Mouse (Mus musculus) midbrain, embryonic 13.5 days (tissue): ENCODE results near the gene Crygs. TPM values are rescaled to one million over a fixed set of nuclear protein-coding genes. Genes with fewer than 3 reads are reported as not detected.

Source experiments
- ATAC-seq: fragments of 200-750 bp; cut with Nextera tagmentation; 2 replicates; pipeline ENCODE4 v1.8.0; 2017; ENCODE audit warnings: mild to moderate bottlenecking, moderate TSS enrichment, moderate library complexity
- H3K27ac ChIP-seq: fragments of 300-500 bp; sonication (generic); 2 replicates; pipeline ENCODE4 v1.5.1; 2015; ENCODE audit warnings: inconsistent platforms, mild to moderate bottlenecking, moderate library complexity
- H3K27me3 ChIP-seq: fragments of 300-500 bp; sonication (generic); 2 replicates; pipeline ENCODE4 v1.6.1; 2015; ENCODE audit warnings: mild to moderate bottlenecking, inconsistent platforms
- H3K36me3 ChIP-seq: fragments of 300-500 bp; sonication (generic); 2 replicates; pipeline ENCODE4 v1.6.1; 2015; ENCODE audit warnings: mild to moderate bottlenecking, inconsistent platforms
- H3K4me1 ChIP-seq: fragments of 300-500 bp; sonication (generic); replicated peaks from 2 replicates; pipeline ENCODE4 v1.6.1; 2015; ENCODE audit warnings: inconsistent platforms
- H3K4me2 ChIP-seq: fragments of 300-500 bp; sonication (generic); replicated peaks from 2 replicates; pipeline ENCODE4 v1.6.1; 2015; ENCODE audit warnings: moderate library complexity, mild to moderate bottlenecking, inconsistent platforms
- H3K4me3 ChIP-seq: fragments of 300-500 bp; sonication (generic); replicated peaks from 2 replicates; pipeline ENCODE4 v1.5.1; 2015; ENCODE audit warnings: mild to moderate bottlenecking, inconsistent platforms
- H3K9ac ChIP-seq: fragments of 300-500 bp; sonication (generic); replicated peaks from 2 replicates; pipeline ENCODE4 v1.6.1; 2015; ENCODE audit warnings: mild to moderate bottlenecking, inconsistent platforms
- H3K9me3 ChIP-seq: fragments of 300-500 bp; sonication (generic); 2 replicates; pipeline ENCODE4 v1.6.1; 2016; ENCODE audit warnings: mild to moderate bottlenecking, inconsistent platforms
- WGBS: fragments of 180-500 bp; shearing (Covaris S2); methylation state at CpG from one replicate; pipeline ENCODE4 v1.1.7; 2015; 5-methylcytosine and 5-hydroxymethylcytosine counted together
- polyA plus RNA-seq: library from polyadenylated mRNA; unstranded; fragments of >200 nt; fragmentation: Nextera tagmentation; extraction: Ambion mirVana; gene quantifications from 2 replicates; pipeline ENCODE4 v1.2.1, GENCODE M21; 2015

Crygs gene
- polyA plus RNA-seq, 1 experiment from 2014 or later, result not detected

DNA sequence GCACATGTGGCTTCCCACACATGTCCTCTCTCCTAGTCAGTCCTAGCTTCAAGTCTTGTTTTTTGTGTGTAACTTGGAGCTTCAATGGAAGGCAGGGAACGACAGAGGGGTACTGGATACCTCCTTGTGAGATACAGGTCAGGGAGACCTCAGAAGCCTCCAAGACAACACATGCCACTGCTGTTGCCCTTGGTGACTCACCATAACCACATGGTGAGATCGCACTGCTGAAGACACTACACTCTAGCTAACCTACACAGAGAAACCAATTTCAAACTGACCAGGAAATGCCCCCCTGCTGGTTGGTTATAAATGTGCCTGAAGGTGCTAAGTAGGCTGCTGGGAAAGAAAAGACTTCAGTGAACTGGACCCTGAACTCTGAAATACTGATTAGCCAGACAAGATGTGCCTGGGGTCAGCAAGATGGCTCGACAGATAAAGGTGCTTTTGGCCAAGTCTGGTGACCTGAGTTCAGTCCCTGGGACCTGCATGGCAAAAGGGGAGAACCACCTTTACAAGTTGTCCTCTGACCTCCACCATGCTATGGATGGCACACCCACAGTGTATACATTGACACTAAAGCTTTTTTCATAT is 21.7 kb upstream of the Crygs start:
- H3K4me1 ChIP-seq, result no peaks in the 10 kb centered on the region
- H3K4me3 ChIP-seq, result no peak overlapping the region
- no peak overlapping the region for H3K9ac ChIP-seq
- no peak overlapping the region for H3K27ac ChIP-seq
- H3K4me2 ChIP-seq, result no peak overlapping the region
- WGBS, result 82% methylated on average over 3 of the region's 3 CpGs
- no peak for ATAC-seq
- no peaks in the 10 kb centered on the region for H3K9me3 ChIP-seq
- H3K27me3 ChIP-seq, result no peaks in the 10 kb centered on the region
- peaks cover 26% of the 10 kb centered on the region for H3K36me3 ChIP-seq

DNA sequence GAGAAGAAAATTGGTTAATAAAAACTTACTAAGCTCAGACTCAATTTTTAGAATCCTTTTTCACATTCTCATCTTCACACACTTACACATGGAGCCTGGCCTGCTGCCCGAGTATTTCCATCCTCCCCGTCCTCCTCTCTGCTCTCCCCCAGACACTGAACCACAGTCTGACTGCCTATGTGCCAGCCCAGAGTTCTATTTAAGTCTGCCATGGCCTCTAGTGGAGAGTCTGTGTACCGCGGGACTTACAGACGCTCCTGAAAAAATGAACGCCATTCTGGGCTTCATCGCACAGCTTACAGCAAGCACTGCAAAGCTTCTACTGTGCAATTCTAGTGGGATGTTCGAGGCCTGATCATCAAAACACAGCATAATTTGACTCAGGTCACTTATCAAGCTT is 9.4 kb upstream of the Crygs start:
- no peak for ATAC-seq
- H3K4me3 ChIP-seq, result no peak overlapping the region
- peaks cover 24% of the 10 kb centered on the region for H3K36me3 ChIP-seq
- WGBS, result 58% methylated on average over 8 of the region's 8 CpGs
- no peak overlapping the region for H3K4me2 ChIP-seq
- no peaks in the 10 kb centered on the region for H3K9me3 ChIP-seq
- H3K27me3 ChIP-seq, result no peaks in the 10 kb centered on the region
- no peak overlapping the region for H3K27ac ChIP-seq
- H3K4me1 ChIP-seq, result no peaks in the 10 kb centered on the region
- no peak overlapping the region for H3K9ac ChIP-seq

DNA sequence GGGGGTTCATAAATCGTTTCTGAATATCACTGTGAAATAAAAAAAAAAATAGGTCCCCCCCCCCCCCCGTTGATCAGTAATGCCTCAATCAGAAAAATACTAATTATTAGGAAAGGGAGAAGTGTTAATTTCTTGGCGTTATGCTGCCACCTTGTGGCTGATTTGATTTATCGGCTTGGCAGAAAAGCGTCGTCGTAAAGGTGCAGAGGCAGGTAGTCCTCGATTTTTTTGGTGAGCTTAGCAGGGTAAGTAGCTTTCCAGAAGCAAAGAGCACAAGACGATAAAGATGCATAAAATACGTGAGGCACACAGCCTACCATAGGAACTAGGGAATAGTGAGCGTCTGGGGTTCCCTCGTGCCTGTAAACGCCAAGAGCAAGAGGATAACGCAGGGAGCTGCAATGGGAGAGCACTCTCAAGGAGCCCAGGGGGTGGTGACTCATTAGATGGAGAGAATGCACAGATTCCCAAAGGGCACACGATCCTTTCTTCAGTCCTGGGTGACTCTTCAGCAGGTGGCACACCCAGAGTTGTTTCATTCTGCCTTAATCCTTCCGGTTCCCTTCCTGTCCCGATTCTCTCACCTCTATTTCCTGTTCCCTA is 3.8 kb downstream of the Crygs start:
- Histone ChIP-seq H3K4me3 (0 out of 2 replicates have a peak overlapping the region, but pooled peaks have one; percentile 15), H3K36me3 (no peaks in the 10 kb centered on the region), H3K4me2 (peak overlapping the region; percentile 46), H3K27me3 (peaks cover 50% of the 10 kb centered on the region), H3K4me1 (0 out of 2 replicates have a peak, but pooled peaks cover 3% of the 10 kb centered on the region), H3K9ac (no peak overlapping the region), H3K27ac (no peak overlapping the region), H3K9me3 (no peaks in the 10 kb centered on the region)
- 0 out of 2 replicates have a peak, but pooled peaks have one; percentile 30 for ATAC-seq
- WGBS, result 15% methylated on average over 17 of the region's 17 CpGs

DNA sequence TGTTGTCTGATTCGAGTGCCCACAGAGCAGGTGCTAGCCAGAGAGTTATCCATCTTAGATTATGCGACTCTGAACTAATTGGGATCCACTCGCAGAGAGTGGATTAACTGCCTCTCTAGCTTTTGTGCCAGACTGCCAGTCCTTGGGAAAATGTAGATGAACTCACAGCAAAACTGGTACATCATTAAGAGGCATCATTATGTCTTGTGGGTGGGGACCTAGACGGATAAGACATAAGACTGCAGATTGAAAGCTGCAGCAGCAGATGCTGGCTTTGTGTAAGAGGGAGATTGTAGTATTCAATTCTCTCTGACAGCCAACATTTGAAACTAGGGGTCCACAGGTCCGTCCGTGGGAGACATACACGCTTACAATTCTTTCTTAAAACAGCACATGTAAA is 8.6 kb downstream of the Crygs start:
- Histone ChIP-seq H3K36me3 (no peaks in the 10 kb centered on the region), H3K4me3 (no peak overlapping the region), H3K4me1 (peaks cover 20% of the 10 kb centered on the region), H3K27me3 (peaks cover 82% of the 10 kb centered on the region), H3K9ac (no peak overlapping the region), H3K27ac (no peak overlapping the region), H3K4me2 (no peak overlapping the region), H3K9me3 (no peaks in the 10 kb centered on the region)
- WGBS, result 62% methylated on average over 7 of the region's 7 CpGs
- no peak for ATAC-seq

DNA sequence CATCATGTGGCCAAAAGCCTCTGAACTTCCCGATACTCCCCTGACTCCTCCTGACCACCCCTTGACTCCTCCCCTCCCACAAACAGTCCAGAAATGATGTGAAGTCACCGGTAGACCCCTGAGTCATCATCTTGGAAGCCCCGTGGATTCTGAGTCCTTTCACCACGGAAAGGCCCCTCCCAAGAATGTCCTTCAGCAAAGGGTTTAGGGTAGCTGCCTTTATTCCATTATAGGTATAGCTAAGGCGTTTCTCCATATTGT is 10.6 kb downstream of the Crygs start:
- Histone ChIP-seq H3K9ac (no peak overlapping the region), H3K4me1 (peaks cover 17% of the 10 kb centered on the region), H3K4me2 (no peak overlapping the region), H3K36me3 (no peaks in the 10 kb centered on the region), H3K9me3 (no peaks in the 10 kb centered on the region), H3K4me3 (no peak overlapping the region), H3K27me3 (peaks cover 93% of the 10 kb centered on the region), H3K27ac (no peak overlapping the region)
- 5% methylated on average over 5 of the region's 5 CpGs for WGBS
- ATAC-seq, result no peak

DNA sequence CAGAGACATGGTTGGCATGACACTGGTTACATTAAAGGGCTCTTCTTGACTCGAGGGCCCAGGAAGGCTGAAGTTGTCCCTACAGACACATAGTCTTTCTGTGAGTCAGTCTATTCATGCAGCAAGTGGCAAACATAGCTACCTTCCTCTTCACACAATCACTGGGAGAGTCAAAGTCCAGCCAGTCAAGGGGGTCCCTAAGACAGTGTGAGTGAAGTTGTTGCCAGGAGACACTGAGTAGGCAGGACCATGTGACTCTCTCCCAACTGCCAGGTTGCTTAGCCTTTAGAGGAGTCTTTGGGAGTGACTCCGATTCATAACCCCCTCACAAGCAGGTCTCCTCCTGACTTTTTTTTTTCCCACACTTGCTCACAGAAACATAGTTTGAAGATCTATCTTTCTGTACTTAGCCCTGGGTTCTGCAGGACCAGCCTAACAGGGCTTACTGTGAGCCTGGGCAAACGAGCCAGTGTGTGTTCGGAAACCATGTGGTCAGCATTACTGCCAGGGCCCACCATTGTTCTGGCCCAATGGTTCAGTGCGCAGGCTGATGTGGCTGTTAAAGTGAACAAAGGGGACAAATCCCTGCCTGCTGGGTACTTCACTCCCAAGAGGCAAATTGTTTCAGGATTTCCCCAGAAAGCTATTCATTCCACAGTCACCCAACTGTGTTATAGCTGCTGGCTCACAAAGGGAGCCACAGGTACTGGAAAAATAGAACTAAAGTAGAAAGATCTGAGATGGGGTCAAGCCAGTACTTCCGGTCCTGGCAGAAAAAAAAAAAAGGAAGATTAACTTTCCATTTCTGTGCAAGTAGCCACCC is 11.1 kb downstream of the Crygs start:
- Histone ChIP-seq H3K4me3 (no peak overlapping the region), H3K27me3 (peaks cover 94% of the 10 kb centered on the region), H3K36me3 (no peaks in the 10 kb centered on the region), H3K4me1 (peaks cover 17% of the 10 kb centered on the region), H3K4me2 (no peak overlapping the region), H3K27ac (no peak overlapping the region), H3K9me3 (no peaks in the 10 kb centered on the region), H3K9ac (no peak overlapping the region)
- WGBS, result 2% methylated on average over 6 of the region's 6 CpGs
- ATAC-seq, result peak; percentile 86

DNA sequence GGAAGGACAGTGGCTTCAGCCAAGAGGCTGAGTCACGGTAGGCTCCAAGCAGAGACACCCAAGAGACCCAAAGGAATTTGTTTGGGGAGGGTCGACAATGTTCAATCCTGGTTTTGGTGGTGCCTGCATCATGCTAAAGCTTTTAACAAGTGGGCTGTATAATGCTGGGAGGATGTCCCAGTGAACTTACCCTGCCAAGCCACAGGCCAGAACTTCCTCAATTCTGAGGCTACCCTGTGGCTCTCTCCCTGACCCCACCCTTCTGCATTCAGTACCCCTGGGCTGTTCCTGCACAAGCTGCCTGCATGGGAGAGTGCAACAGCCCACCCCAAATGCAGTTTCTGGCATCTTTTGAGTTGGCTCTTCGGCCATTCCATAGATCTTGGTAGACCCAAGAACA is 12.9 kb downstream of the Crygs start:
- Histone ChIP-seq H3K9ac (no peak overlapping the region), H3K27ac (no peak overlapping the region), H3K36me3 (no peaks in the 10 kb centered on the region), H3K9me3 (no peaks in the 10 kb centered on the region), H3K4me1 (peaks cover 17% of the 10 kb centered on the region), H3K4me3 (no peak overlapping the region), H3K4me2 (no peak overlapping the region), H3K27me3 (peaks cover 90% of the 10 kb centered on the region)
- no peak for ATAC-seq
- WGBS, result 78% methylated on average over 3 of the region's 3 CpGs

DNA sequence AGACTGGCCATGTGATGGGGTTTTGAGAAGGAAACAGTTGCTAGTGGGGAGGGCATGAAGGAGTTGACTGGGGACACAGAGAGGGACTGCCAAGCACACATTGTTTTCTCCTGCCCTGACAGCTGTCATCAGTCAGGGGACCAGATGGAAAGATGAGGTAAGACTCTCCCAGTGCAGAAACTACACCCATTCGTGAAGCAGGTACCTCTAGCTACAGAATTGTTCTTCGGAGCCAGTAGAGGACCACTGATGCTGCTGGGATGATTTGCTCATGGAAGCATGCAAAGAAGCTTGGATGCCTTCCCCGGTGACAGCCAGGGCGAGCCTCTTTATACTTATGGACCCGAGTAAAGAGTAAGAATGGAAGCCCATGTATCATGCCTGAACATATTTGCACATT is 13.9 kb downstream of the Crygs start:
- peaks cover 86% of the 10 kb centered on the region for H3K27me3 ChIP-seq
- H3K9me3 ChIP-seq, result no peaks in the 10 kb centered on the region
- no peaks in the 10 kb centered on the region for H3K36me3 ChIP-seq
- WGBS, result 83% methylated on average over 5 of the region's 5 CpGs
- no peak overlapping the region for H3K27ac ChIP-seq
- H3K4me2 ChIP-seq, result no peak overlapping the region
- H3K9ac ChIP-seq, result no peak overlapping the region
- peaks cover 17% of the 10 kb centered on the region for H3K4me1 ChIP-seq
- ATAC-seq, result no peak
- H3K4me3 ChIP-seq, result no peak overlapping the region

DNA sequence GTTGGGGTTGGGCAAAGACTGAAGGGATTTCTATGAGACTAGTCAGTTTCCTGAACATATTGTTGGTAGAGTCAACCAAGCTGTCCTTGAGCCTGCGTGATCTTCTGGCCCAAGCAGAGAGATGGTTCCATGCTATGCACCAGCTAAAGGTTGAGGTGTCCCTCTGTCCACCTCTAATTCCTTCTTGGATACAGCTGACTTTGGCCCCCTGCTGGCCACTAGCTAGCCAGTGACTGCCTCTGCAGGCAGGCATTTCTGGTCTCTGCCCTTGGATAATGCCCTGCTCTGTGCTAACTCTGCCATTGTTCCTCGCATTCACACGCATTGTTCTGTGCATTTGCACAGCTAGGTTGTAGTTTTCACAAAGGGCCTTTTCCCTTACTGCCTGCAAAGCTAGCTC is 15.9 kb downstream of the Crygs start:
- no peaks in the 10 kb centered on the region for H3K36me3 ChIP-seq
- H3K4me3 ChIP-seq, result no peak overlapping the region
- H3K27ac ChIP-seq, result no peak overlapping the region
- 49% methylated on average over 3 of the region's 3 CpGs for WGBS
- H3K9me3 ChIP-seq, result no peaks in the 10 kb centered on the region
- no peak overlapping the region for H3K9ac ChIP-seq
- H3K27me3 ChIP-seq, result peaks cover 76% of the 10 kb centered on the region
- H3K4me2 ChIP-seq, result no peak overlapping the region
- no peak for ATAC-seq
- H3K4me1 ChIP-seq, result peaks cover 13% of the 10 kb centered on the region

DNA sequence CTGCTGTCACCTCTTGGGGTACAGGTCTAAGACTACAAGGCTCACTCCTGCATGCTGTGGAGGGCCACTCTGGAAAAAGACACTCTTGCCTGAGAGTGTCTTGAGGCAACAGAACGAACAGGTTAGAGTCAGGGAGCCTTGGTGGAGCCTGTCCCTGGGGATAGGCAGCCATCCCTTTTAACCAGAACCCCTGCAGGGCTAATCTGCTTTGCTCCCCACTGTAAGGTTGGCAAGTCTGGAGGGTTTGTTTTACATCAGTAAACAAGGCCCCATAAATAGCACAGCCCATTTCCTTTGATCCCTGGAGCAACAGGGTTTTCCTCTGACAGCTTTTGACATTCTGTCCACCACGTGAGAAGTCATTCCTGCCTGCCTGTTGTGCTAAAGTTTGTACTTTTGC is 20.1 kb downstream of the Crygs start:
- Histone ChIP-seq H3K27ac (no peak overlapping the region), H3K4me1 (peaks cover 8% of the 10 kb centered on the region), H3K36me3 (no peaks in the 10 kb centered on the region), H3K9ac (no peak overlapping the region), H3K4me3 (no peak overlapping the region), H3K9me3 (no peaks in the 10 kb centered on the region), H3K4me2 (no peak overlapping the region), H3K27me3 (peaks cover 41% of the 10 kb centered on the region)
- no peak for ATAC-seq
- 8% methylated on average over 2 of the region's 2 CpGs for WGBS

DNA sequence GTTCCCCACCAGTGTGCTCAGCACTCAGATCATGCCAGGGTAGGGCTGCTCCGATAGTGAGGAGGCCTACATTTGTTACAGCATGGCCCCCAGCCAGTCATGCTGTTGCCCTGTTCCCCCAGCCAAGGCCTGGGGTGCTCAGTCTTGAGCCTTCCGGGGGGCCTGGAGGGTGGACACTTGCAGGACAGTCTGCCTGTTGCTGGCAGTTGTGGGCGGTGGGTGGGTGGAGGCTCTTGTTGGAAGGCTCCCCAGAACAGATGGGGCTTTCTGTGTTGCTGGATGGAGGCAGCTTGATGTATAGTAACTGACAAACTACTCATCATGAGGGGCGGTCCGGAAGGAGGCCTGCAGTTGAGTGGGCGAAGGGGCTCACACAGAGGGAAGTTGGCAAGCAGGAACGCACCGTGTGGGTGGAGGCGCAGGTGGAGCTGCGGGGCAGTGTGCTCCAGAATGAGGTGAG is 21.4 kb downstream of the Crygs start:
- Histone ChIP-seq H3K36me3 (no peaks in the 10 kb centered on the region), H3K27me3 (peaks cover 31% of the 10 kb centered on the region), H3K9ac (0 out of 2 replicates have a peak overlapping the region, but pooled peaks have one; percentile 16), H3K4me2 (no peak overlapping the region), H3K4me1 (peaks cover 8% of the 10 kb centered on the region), H3K27ac (no peak overlapping the region), H3K4me3 (no peak overlapping the region), H3K9me3 (no peaks in the 10 kb centered on the region)
- ATAC-seq, result no peak
- 67% methylated on average over 10 of the region's 10 CpGs for WGBS

DNA sequence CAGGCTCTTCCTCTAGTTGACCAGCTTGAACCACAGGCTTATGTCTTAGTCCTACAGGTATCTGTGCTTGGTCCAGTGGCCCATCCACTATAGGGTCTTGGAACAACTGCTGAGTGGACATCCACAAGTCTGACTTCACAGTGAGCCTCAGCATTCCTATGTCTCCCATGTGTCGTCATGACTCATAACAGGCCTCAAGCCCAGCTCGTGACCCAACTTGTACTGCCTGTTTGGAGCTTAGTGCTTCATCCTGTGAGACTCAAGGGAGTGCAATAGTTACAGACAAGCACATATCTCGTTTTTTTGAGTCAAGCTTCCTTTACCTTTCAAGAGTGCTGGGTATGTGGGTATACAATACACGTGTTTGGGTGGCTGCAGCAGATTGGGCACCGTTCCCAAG is 28.7 kb downstream of the Crygs start:
- Histone ChIP-seq H3K9me3 (no peaks in the 10 kb centered on the region), H3K27ac (no peak overlapping the region), H3K9ac (no peak overlapping the region), H3K27me3 (no peaks in the 10 kb centered on the region), H3K4me3 (no peak overlapping the region), H3K4me2 (no peak overlapping the region), H3K36me3 (no peaks in the 10 kb centered on the region), H3K4me1 (no peaks in the 10 kb centered on the region)
- no peak for ATAC-seq
- WGBS, result 82% methylated on average over 5 of the region's 5 CpGs
